Mouse (Mus musculus) small intestine, adult 2 months (tissue): Measurements from ENCODE around the gene Slc9a5. TPM values are rescaled to one million over a fixed set of nuclear protein-coding genes. Genes with fewer than 3 reads are reported as not detected.
A peak's percentile ranks its signal among the peaks of the same experiment; 100 is the strongest.

Experiments used
- H3K27ac ChIP-seq: fragments of 200-500 bp; 2 replicates; pipeline ENCODE4 v1.5.1; 2012; ENCODE audit warnings: low read depth, low read length, control low read depth, inconsistent platforms; ENCODE audit not compliant: insufficient read depth
- H3K27me3 ChIP-seq: fragments of 200-500 bp; 2 replicates; pipeline ENCODE4 v1.6.1; 2012; ENCODE audit warnings: mild to moderate bottlenecking, moderate library complexity, low read length, inconsistent platforms; ENCODE audit not compliant: control insufficient read depth, insufficient read depth
- H3K36me3 ChIP-seq: fragments of 200-500 bp; 2 replicates; pipeline ENCODE4 v1.6.1; 2012; ENCODE audit warnings: mild to moderate bottlenecking, low read length, control low read depth, inconsistent platforms; ENCODE audit not compliant: control insufficient read depth, insufficient read depth
- H3K4me1 ChIP-seq: fragments of 200-500 bp; 2 replicates; pipeline ENCODE4 v1.6.1; 2012; ENCODE audit warnings: low read length, inconsistent platforms, mixed read lengths; ENCODE audit not compliant: control insufficient read depth, insufficient read depth, insufficient read length
- H3K4me3 ChIP-seq: fragments of 200-500 bp; 2 replicates; pipeline ENCODE4 v1.5.1; 2012; ENCODE audit warnings: low read depth, mild to moderate bottlenecking, control low read depth, inconsistent platforms, low read length, moderate library complexity
- CTCF ChIP-seq: fragments of 200-500 bp; IDR thresholded peaks from 2 replicates; pipeline ENCODE4 v1.5.1; 2012; ENCODE audit warnings: low read depth, mild to moderate bottlenecking, control low read depth, inconsistent platforms, low read length, moderate library complexity, mixed read lengths; ENCODE audit not compliant: insufficient replicate concordance, insufficient read length; ENCODE audit errors: extremely low read depth
- POLR2A ChIP-seq: fragments of 200-500 bp; IDR thresholded peaks from 2 replicates; pipeline ENCODE4 v1.6.1; 2012; ENCODE audit warnings: low read depth, mild to moderate bottlenecking, control low read depth, inconsistent platforms, low read length, moderate library complexity
- WGBS: fragments of 180-500 bp; shearing (Covaris S2); methylation state at CpG from one replicate; pipeline ENCODE4 v1.1.7; 2018; 5-methylcytosine and 5-hydroxymethylcytosine counted together
- polyA plus RNA-seq: library from polyadenylated mRNA; depleted of rRNA; stranded (reverse); fragments of >200 nt; gene quantifications from 2 replicates; pipeline ENCODE4 v1.2.3, GENCODE M21; 2012

The Slc9a5 gene
- polyA plus RNA-seq, 1 experiment: 3.1 TPM

GRCm38 (mm10) chr8:105374513-105374966, 25.9 kb downstream of the Slc9a5 start:
- H3K4me1 ChIP-seq: peaks cover 12% of the 10 kb centered on the region
- no peaks in the 10 kb centered on the region for H3K27me3 ChIP-seq
- H3K36me3 ChIP-seq: no peaks in the 10 kb centered on the region
- no peak for TF ChIP-seq POLR2A
- peak; percentile 41; the same call in 1 of the 2 replicates for TF ChIP-seq CTCF
- H3K4me3 ChIP-seq: no peak overlapping the region
- WGBS: 49% methylated on average over 33 of the region's 33 CpGs
- H3K27ac ChIP-seq: no peak overlapping the region

GRCm38 (mm10) chr8:105378673-105379072, 30.0 kb downstream of the Slc9a5 start:
- Histone ChIP-seq H3K4me3 (no peak overlapping the region), H3K27ac (no peak overlapping the region), H3K36me3 (no peaks in the 10 kb centered on the region), H3K4me1 (peaks cover 12% of the 10 kb centered on the region), H3K27me3 (no peaks in the 10 kb centered on the region)
- 16% methylated on average over 19 of the region's 19 CpGs for WGBS
- TF ChIP-seq CTCF (no peak), POLR2A (no peak)

DNA sequence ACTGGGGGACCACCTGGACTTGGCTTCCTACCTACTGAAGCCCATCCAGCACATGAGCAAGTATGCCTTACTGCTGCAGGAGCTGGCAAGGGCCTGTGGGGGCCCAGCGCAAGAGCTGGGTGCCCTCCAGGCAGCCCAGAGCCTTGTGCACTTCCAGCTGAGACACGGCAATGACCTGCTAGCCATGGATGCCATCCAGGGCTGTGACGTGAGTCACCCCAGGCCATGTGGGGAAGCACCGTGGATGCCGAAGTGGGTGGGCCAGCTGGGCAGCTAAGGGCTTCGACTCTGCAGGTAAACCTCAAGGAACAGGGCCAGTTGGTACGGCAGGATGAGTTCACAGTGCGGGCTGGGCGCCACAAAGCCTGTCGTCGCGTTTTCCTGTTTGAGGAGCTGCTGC, 31.7 kb downstream of the Slc9a5 start:
- TF ChIP-seq CTCF (no peak), POLR2A (no peak)
- peaks cover 12% of the 10 kb centered on the region for H3K4me1 ChIP-seq
- H3K27me3 ChIP-seq: no peaks in the 10 kb centered on the region
- WGBS: 90% methylated on average over 12 of the region's 12 CpGs
- no peak overlapping the region for H3K4me3 ChIP-seq
- no peaks in the 10 kb centered on the region for H3K36me3 ChIP-seq
- H3K27ac ChIP-seq: no peak overlapping the region

GRCm38 (mm10) chr8:105384070-105384469, 35.4 kb downstream of the Slc9a5 start:
- Histone ChIP-seq H3K27me3 (no peaks in the 10 kb centered on the region), H3K27ac (no peak overlapping the region), H3K4me1 (peaks cover under 1% of the 10 kb centered on the region; the same call in 1 of the 2 replicates), H3K36me3 (no peaks in the 10 kb centered on the region), H3K4me3 (no peak overlapping the region)
- no peak for TF ChIP-seq CTCF
- WGBS: 97% methylated on average over 2 of the region's 2 CpGs

DNA sequence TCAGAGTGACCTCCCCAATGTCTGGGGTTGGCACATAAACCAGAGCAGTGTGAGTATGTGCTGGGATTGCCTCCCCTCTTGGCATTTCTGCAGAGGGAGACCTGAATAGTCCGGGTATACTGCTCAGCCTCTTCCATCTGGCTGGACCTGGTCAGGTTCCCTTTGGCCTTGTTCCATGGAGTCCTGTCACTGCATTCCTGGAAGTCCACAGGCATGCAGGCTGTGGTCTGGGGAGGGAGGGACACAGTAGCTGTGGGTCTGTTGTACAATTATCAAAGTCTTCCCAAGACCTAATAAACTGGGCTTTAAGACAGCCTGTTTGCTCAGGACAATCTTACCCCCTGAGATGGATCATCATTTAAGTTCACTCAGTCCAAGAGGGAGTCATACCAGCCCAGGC, 38.5 kb downstream of the Slc9a5 start:
- TF ChIP-seq POLR2A (no peak), CTCF (no peak)

DNA sequence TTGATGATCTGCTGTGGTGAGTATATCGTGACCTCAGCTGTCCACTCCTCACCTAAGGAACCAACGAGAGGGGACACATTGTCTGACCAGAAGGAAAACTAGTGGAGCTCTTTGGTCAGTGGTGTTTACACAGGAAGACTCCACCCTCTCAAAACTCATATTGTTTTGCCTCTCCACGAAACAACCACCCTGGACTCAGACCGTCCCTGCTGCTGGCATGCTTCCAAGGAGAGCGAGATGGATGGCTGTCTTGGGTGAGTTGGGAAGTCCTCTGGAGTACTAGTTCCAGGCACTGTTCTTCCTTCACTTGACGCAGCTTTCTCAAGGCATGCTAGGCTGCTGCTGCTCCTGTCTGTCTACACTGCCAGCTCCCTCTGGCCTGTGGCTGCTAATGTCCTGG, 40.5 kb downstream of the Slc9a5 start:
- no peak overlapping the region for H3K4me3 ChIP-seq
- no peaks in the 10 kb centered on the region for H3K36me3 ChIP-seq
- no peak overlapping the region for H3K27ac ChIP-seq
- WGBS: 36% methylated on average over 6 of the region's 6 CpGs
- H3K27me3 ChIP-seq: no peaks in the 10 kb centered on the region
- H3K4me1 ChIP-seq: no peaks in the 10 kb centered on the region
- TF ChIP-seq CTCF: no peak
- no peak for TF ChIP-seq POLR2A

More for the DNA sequence above, 38.5 kb downstream of the Slc9a5 start:
- Histone ChIP-seq H3K36me3 (no peaks in the 10 kb centered on the region), H3K27me3 (no peaks in the 10 kb centered on the region), H3K4me1 (no peaks in the 10 kb centered on the region), H3K4me3 (no peak overlapping the region), H3K27ac (no peak overlapping the region)
- 29% methylated on average over 1 of the region's 1 CpGs for WGBS

DNA sequence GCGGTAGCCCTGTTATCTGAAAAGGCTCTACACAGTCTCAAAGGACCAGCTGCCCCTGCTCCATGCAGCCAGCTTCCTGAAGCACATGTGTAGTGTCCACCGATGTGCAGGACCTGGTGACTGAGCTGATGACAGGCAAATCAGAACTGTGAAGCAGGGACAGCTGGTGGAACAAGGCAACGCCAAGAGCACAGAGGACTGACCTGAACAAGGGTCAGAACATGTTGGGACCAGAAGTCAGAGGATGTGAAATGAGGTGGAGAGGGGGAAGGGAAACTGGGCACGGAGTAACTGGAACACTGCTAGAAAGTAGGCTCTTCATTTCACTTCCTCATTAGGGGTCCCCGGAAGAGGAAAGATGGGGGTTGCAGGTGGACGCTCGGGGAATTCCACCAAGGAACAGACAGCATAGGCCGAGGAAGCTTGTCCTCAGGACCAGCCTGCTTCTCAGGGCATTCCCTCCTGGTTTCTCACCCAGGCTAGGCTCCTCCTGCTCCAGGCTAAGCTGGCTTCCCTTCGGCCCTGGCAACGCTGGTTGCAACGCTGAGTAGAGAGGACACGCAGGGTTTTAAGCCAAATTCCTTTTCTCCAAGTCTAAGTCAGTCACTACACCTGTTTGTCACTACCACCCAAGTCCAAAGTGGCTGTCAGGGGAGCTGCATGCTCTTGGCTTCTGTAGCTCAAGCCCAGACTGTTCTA, 44.6 kb downstream of the Slc9a5 start:
- Histone ChIP-seq H3K4me3 (no peak overlapping the region), H3K4me1 (no peaks in the 10 kb centered on the region), H3K27me3 (no peaks in the 10 kb centered on the region), H3K36me3 (no peaks in the 10 kb centered on the region), H3K27ac (no peak overlapping the region)
- 82% methylated on average over 12 of the region's 12 CpGs for WGBS
- no peak for TF ChIP-seq POLR2A
- no peak for TF ChIP-seq CTCF

GRCm38 (mm10) chr8:105393915-105394314, 45.3 kb downstream of the Slc9a5 start:
- TF ChIP-seq CTCF (no peak), POLR2A (no peak)
- Histone ChIP-seq H3K27me3 (no peaks in the 10 kb centered on the region), H3K27ac (no peak overlapping the region), H3K36me3 (no peaks in the 10 kb centered on the region), H3K4me3 (no peak overlapping the region), H3K4me1 (no peaks in the 10 kb centered on the region)
- WGBS: 80% methylated on average over 7 of the region's 7 CpGs
